Mouse (Mus musculus): ENCODE measurements around the gene Tmem165. TPM values are rescaled to one million over a fixed set of nuclear protein-coding genes. Genes with fewer than 3 reads are reported as not detected.

Gene Tmem165
- polyA plus RNA-seq, 1 experiment = 134 TPM

GRCm38 (mm10) chr5:76183043-76183749, 484 bp upstream of the Tmem165 start:
- Histone ChIP-seq H3K36me3 (ENCODE audit: control insufficient read depth, insufficient read depth, low read length, poor library complexity, severe bottlenecking) (peaks cover 3% of the 10 kb centered on the region; the same call in 1 of the 2 replicates), H3K27ac (ENCODE audit: insufficient read depth, low read length) (no peak overlapping the region), H3K9ac (ENCODE audit: low read depth, poor library complexity, severe bottlenecking) (peak overlapping the region; percentile 93), H3K4me1 (ENCODE audit: control insufficient read depth, insufficient read depth, low read length) (no peaks in the 10 kb centered on the region), H3K27me3 (ENCODE audit: control insufficient read depth, insufficient read depth, low read length, poor library complexity, severe bottlenecking) (no peaks in the 10 kb centered on the region), H3K9me3 (replicated peaks; ENCODE audit: control insufficient read depth, insufficient read depth, low read length, poor library complexity, severe bottlenecking) (no peaks in the 10 kb centered on the region), H3K4me3 (ENCODE audit: low read depth, low read length) (peak overlapping the region; percentile 80)
- TF ChIP-seq EP300 (IDR thresholded peaks at IDR 0.05; ENCODE audit: insufficient read depth, low read depth, low read length) (no peak), CTCF (IDR thresholded peaks at IDR 0.05; ENCODE audit: low read depth, low read length) (no peak), POLR2A (IDR thresholded peaks at IDR 0.05; ENCODE audit: insufficient read depth, low read length) (no peak)

- Histone ChIP-seq H3K27ac (ENCODE audit: insufficient read depth, low read length) (no peak overlapping the region), H3K4me3 (ENCODE audit: low read depth, low read length) (peak overlapping the region; percentile 80), H3K27me3 (ENCODE audit: control insufficient read depth, insufficient read depth, low read length, poor library complexity, severe bottlenecking) (no peaks in the 10 kb centered on the region), H3K9me3 (replicated peaks; ENCODE audit: control insufficient read depth, insufficient read depth, low read length, poor library complexity, severe bottlenecking) (no peaks in the 10 kb centered on the region), H3K9ac (ENCODE audit: low read depth, poor library complexity, severe bottlenecking) (peak overlapping the region; percentile 93), H3K4me1 (ENCODE audit: control insufficient read depth, insufficient read depth, low read length) (no peaks in the 10 kb centered on the region), H3K36me3 (ENCODE audit: control insufficient read depth, insufficient read depth, low read length, poor library complexity, severe bottlenecking) (peaks cover 3% of the 10 kb centered on the region; the same call in 1 of the 2 replicates)
- TF ChIP-seq EP300 (IDR thresholded peaks at IDR 0.05; ENCODE audit: insufficient read depth, low read depth, low read length) (no peak), CTCF (IDR thresholded peaks at IDR 0.05; ENCODE audit: low read depth, low read length) (no peak)
Observed at GRCm38 (mm10) chr5:76184286-76185080, 803 bp downstream of the Tmem165 start.

DNA sequence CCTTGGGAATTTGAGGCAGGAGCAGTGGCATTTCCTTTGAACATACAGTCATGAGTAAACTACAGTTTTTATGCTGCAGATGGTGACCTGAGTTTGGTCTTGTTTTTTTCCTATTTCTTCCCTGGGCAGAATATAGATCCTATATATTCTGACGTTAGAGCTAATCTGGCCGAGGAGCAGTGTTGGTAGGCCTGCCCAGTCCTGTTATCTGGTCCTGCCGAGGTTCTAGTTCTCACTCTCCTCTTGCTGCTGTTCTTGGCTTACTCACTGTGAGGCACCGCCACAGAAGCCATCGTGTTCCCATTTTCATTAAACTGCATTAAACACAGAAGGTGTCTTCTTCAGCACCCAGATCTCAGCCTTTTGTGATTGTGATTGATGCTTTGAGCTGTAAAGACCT, 4.2 kb downstream of the Tmem165 start:
- Histone ChIP-seq H3K4me3 (ENCODE audit: low read depth, low read length) (no peak overlapping the region), H3K4me1 (ENCODE audit: control insufficient read depth, insufficient read depth, low read length) (no peaks in the 10 kb centered on the region), H3K9me3 (replicated peaks; ENCODE audit: control insufficient read depth, insufficient read depth, low read length, poor library complexity, severe bottlenecking) (no peaks in the 10 kb centered on the region), H3K36me3 (ENCODE audit: control insufficient read depth, insufficient read depth, low read length, poor library complexity, severe bottlenecking) (peaks cover 12% of the 10 kb centered on the region), H3K9ac (ENCODE audit: low read depth, poor library complexity, severe bottlenecking) (no peak overlapping the region), H3K27ac (ENCODE audit: insufficient read depth, low read length) (no peak overlapping the region), H3K27me3 (ENCODE audit: control insufficient read depth, insufficient read depth, low read length, poor library complexity, severe bottlenecking) (no peaks in the 10 kb centered on the region)
- TF ChIP-seq POLR2A (IDR thresholded peaks at IDR 0.05; ENCODE audit: insufficient read depth, low read length) (no peak), EP300 (IDR thresholded peaks at IDR 0.05; ENCODE audit: insufficient read depth, low read depth, low read length) (no peak), CTCF (IDR thresholded peaks at IDR 0.05; ENCODE audit: low read depth, low read length) (no peak)

- TF ChIP-seq EP300 (IDR thresholded peaks at IDR 0.05; ENCODE audit: insufficient read depth, low read depth, low read length) = no peak
- no peak for TF ChIP-seq CTCF (IDR thresholded peaks at IDR 0.05; ENCODE audit: low read depth, low read length)
- TF ChIP-seq POLR2A (IDR thresholded peaks at IDR 0.05; ENCODE audit: insufficient read depth, low read length) = no peak
- no peak overlapping the region for H3K4me3 ChIP-seq (ENCODE audit: low read depth, low read length)
- H3K4me1 ChIP-seq (ENCODE audit: control insufficient read depth, insufficient read depth, low read length) = peaks cover 4% of the 10 kb centered on the region
- H3K27me3 ChIP-seq (ENCODE audit: control insufficient read depth, insufficient read depth, low read length, poor library complexity, severe bottlenecking) = no peaks in the 10 kb centered on the region
- peaks cover 17% of the 10 kb centered on the region for H3K36me3 ChIP-seq (ENCODE audit: control insufficient read depth, insufficient read depth, low read length, poor library complexity, severe bottlenecking)
- H3K9me3 ChIP-seq (replicated peaks; ENCODE audit: control insufficient read depth, insufficient read depth, low read length, poor library complexity, severe bottlenecking) = no peaks in the 10 kb centered on the region
- no peak overlapping the region for H3K27ac ChIP-seq (ENCODE audit: insufficient read depth, low read length)
- H3K9ac ChIP-seq (ENCODE audit: low read depth, poor library complexity, severe bottlenecking) = no peak overlapping the region
Observed at GRCm38 (mm10) chr5:76190609-76191008, 6.9 kb downstream of the Tmem165 start.

GRCm38 (mm10) chr5:76193075-76193474, 9.4 kb downstream of the Tmem165 start:
- Histone ChIP-seq H3K27ac (ENCODE audit: insufficient read depth, low read length) (no peak overlapping the region), H3K36me3 (ENCODE audit: control insufficient read depth, insufficient read depth, low read length, poor library complexity, severe bottlenecking) (peaks cover 14% of the 10 kb centered on the region), H3K9ac (ENCODE audit: low read depth, poor library complexity, severe bottlenecking) (no peak overlapping the region), H3K27me3 (ENCODE audit: control insufficient read depth, insufficient read depth, low read length, poor library complexity, severe bottlenecking) (no peaks in the 10 kb centered on the region), H3K4me1 (ENCODE audit: control insufficient read depth, insufficient read depth, low read length) (peaks cover 4% of the 10 kb centered on the region), H3K4me3 (ENCODE audit: low read depth, low read length) (no peak overlapping the region), H3K9me3 (replicated peaks; ENCODE audit: control insufficient read depth, insufficient read depth, low read length, poor library complexity, severe bottlenecking) (no peaks in the 10 kb centered on the region)
- no peak for TF ChIP-seq CTCF (IDR thresholded peaks at IDR 0.05; ENCODE audit: low read depth, low read length)
- TF ChIP-seq EP300 (IDR thresholded peaks at IDR 0.05; ENCODE audit: insufficient read depth, low read depth, low read length) = no peak
- no peak for TF ChIP-seq POLR2A (IDR thresholded peaks at IDR 0.05; ENCODE audit: insufficient read depth, low read length)

Data from ES-Bruce4 (cell line).